Mouse (Mus musculus) liver, adult 2 months (tissue): ENCODE measurements around the gene Hhip.

Source experiments
- CTCF ChIP-seq: fragments of 200-500 bp; IDR thresholded peaks from 2 replicates; pipeline ENCODE4 v1.5.1; 2011; ENCODE audit warnings: low read depth, low read length, control low read depth
- POLR2A ChIP-seq: fragments of 200-500 bp; IDR thresholded peaks from 2 replicates; pipeline ENCODE4 v1.6.1; 2011; ENCODE audit warnings: low read length, control low read depth; ENCODE audit not compliant: insufficient read depth; ENCODE audit errors: extremely low read depth

GRCm38 (mm10) chr8:80015818-80016217 lies 42.0 kb downstream of the Hhip start:
- TF ChIP-seq CTCF (no peak), POLR2A (no peak)
